Comparison of ENCODE assay signal across 8 mouse cellular contexts in genomic region chr6:134566818-134567485, GRCm38 (mm10). TPM values are rescaled to one million over a fixed set of nuclear protein-coding genes. Genes with fewer than 3 reads are reported as not detected.
A peak's percentile ranks its signal among the peaks of the same experiment; 100 is the strongest.
DNase-seq lines count a peak whose midpoint lies in the region; ATAC-seq and TF ChIP-seq lines count a peak whose summit lies in the region.

Gene Lrp6, minus strand, starts transcription at chr6:134566965.

- no peak for TF ChIP-seq EP300 in ES-Bruce4 (IDR thresholded peaks at IDR 0.05; ENCODE audit: insufficient read depth, low read depth, low read length)
- no peak for TF ChIP-seq EP300 in liver, postnatal 0 days (IDR thresholded peaks at IDR 0.05; ENCODE audit: low read depth)

- peak within 1 kb of the TSS; percentile 100 for H3K9ac ChIP-seq in ES-Bruce4 (ENCODE audit: low read depth, poor library complexity, severe bottlenecking)
- peak within 1 kb of the TSS; percentile 98 for H3K9ac ChIP-seq in forebrain, embryonic 15.5 days (replicated peaks)
- peak within 1 kb of the TSS; percentile 97 for H3K9ac ChIP-seq in liver, postnatal 0 days (replicated peaks)
- peak within 1 kb of the TSS; percentile 98 for H3K9ac ChIP-seq in neural tube, embryonic 13.5 days

- H3K4me2 ChIP-seq in forebrain, embryonic 15.5 days (replicated peaks): peak within 1 kb of the TSS; percentile 62
- peak within 1 kb of the TSS; percentile 89 for H3K4me2 ChIP-seq in liver, postnatal 0 days (ENCODE audit: low read depth, low read length)
- peak within 1 kb of the TSS; percentile 87 for H3K4me2 ChIP-seq in neural tube, embryonic 13.5 days

- ATAC-seq in forebrain, embryonic 15.5 days (replicated peaks): peak; percentile 95
- peak; percentile 91 for ATAC-seq in liver, postnatal 0 days
- ATAC-seq in neural tube, embryonic 13.5 days (ENCODE audit: low read depth): peak; percentile 95

- no peaks in the 10 kb centered on the region for H3K36me3 ChIP-seq in ES-Bruce4 (ENCODE audit: control insufficient read depth, insufficient read depth, low read length, poor library complexity, severe bottlenecking)
- H3K36me3 ChIP-seq in forebrain, embryonic 15.5 days: no peaks in the 10 kb centered on the region
- H3K36me3 ChIP-seq in liver, postnatal 0 days (replicated peaks; ENCODE audit: insufficient read depth, low read length): no peaks in the 10 kb centered on the region
- no peaks in the 10 kb centered on the region for H3K36me3 ChIP-seq in neural tube, embryonic 13.5 days

- H3K4me3 ChIP-seq in ES-Bruce4 (ENCODE audit: low read depth, low read length): peak within 1 kb of the TSS; percentile 91
- peak within 1 kb of the TSS; percentile 98 for H3K4me3 ChIP-seq in forebrain, embryonic 15.5 days
- peak within 1 kb of the TSS; percentile 88 for H3K4me3 ChIP-seq in liver, postnatal 0 days (ENCODE audit: low read depth, low read length)
- H3K4me3 ChIP-seq in neural tube, embryonic 13.5 days: peak within 1 kb of the TSS; percentile 96

- H3K27ac ChIP-seq in ES-Bruce4 (ENCODE audit: insufficient read depth, low read length): no peak within 1 kb of the TSS; the same call in 1 of the 2 replicates
- H3K27ac ChIP-seq in forebrain, embryonic 15.5 days (replicated peaks): peak within 1 kb of the TSS; percentile 100
- H3K27ac ChIP-seq in liver, postnatal 0 days (ENCODE audit: low read depth): peak within 1 kb of the TSS; percentile 94
- H3K27ac ChIP-seq in neural tube, embryonic 13.5 days (replicated peaks): peak within 1 kb of the TSS; percentile 100

- no peaks in the 10 kb centered on the region for H3K9me3 ChIP-seq in ES-Bruce4 (replicated peaks; ENCODE audit: control insufficient read depth, insufficient read depth, low read length, poor library complexity, severe bottlenecking)
- no peaks in the 10 kb centered on the region for H3K9me3 ChIP-seq in forebrain, embryonic 15.5 days
- H3K9me3 ChIP-seq in liver, postnatal 0 days (ENCODE audit: low read length): no peaks in the 10 kb centered on the region
- H3K9me3 ChIP-seq in neural tube, embryonic 13.5 days: no peaks in the 10 kb centered on the region

- no peak for TF ChIP-seq CTCF in ES-Bruce4 (IDR thresholded peaks at IDR 0.05; ENCODE audit: low read depth, low read length)
- no peak for TF ChIP-seq CTCF in liver, postnatal 0 days (IDR thresholded peaks at IDR 0.05; ENCODE audit: low read depth)

- H3K4me1 ChIP-seq in ES-Bruce4 (ENCODE audit: control insufficient read depth, insufficient read depth, low read length): no peaks in the 10 kb centered on the region
- H3K4me1 ChIP-seq in forebrain, embryonic 15.5 days: peaks cover 18% of the 10 kb centered on the region
- peaks cover 5% of the 10 kb centered on the region for H3K4me1 ChIP-seq in liver, postnatal 0 days (ENCODE audit: insufficient read depth)
- H3K4me1 ChIP-seq in neural tube, embryonic 13.5 days (replicated peaks): peaks cover 37% of the 10 kb centered on the region

- DNase-seq in c-Kit-positive CD71-positive TER-119-positive erythroid progenitor cells, embryonic 14.5 days (ENCODE audit: low spot score): peak; percentile 69
- DNase-seq in heart, postnatal 14 days: peak; percentile 90 to 91
- DNase-seq in layer of hippocampus, adult 11-12 months (ENCODE audit: low spot score): peak; percentile 77
- peak; percentile 88 for DNase-seq in liver, postnatal 0 days
- DNase-seq in telencephalon, adult 2 months (ENCODE audit: low read depth, low spot score): peak; percentile 45

- under 1% methylated on average over 73 of the region's 99 CpGs for WGBS in forebrain, embryonic 15.5 days
- WGBS in liver, postnatal 0 days (ENCODE audit: insufficient replicate concordance): 2% methylated on average over 71 of the region's 99 CpGs
- WGBS in neural tube, embryonic 13.5 days: under 1% methylated on average over 82 of the region's 99 CpGs

- intact Hi-C loops in heart, postnatal 14 days (cut with DNase I): loop anchor here (2.0 to 10.0 kb wide), 3 partner anchors 40 to 92 kb away; no protein-coding TSS in a partner anchor

- no peaks in the 10 kb centered on the region for H3K27me3 ChIP-seq in ES-Bruce4 (ENCODE audit: control insufficient read depth, insufficient read depth, low read length, poor library complexity, severe bottlenecking)
- no peaks in the 10 kb centered on the region for H3K27me3 ChIP-seq in forebrain, embryonic 15.5 days
- no peaks in the 10 kb centered on the region for H3K27me3 ChIP-seq in liver, postnatal 0 days (ENCODE audit: insufficient read depth, low read length)
- no peaks in the 10 kb centered on the region for H3K27me3 ChIP-seq in neural tube, embryonic 13.5 days

- TF ChIP-seq POLR2A in ES-Bruce4 (IDR thresholded peaks at IDR 0.05; ENCODE audit: insufficient read depth, low read length): peak; percentile 40

RNA-seq across cellular contexts. Expression of gene Lrp6, which starts in this region (rescaled TPM):
- polyA plus RNA-seq in ES-Bruce4 (2011; ENCODE audit: insufficient read depth, insufficient read length, low read depth, missing spikeins): 46.3 and 53.8 TPM in 2 replicates
- 20.4 and 23.2 TPM in 2 replicates for polyA plus RNA-seq in forebrain, embryonic 15.5 days (2015; fragmentation: Nextera tagmentation; extraction: Ambion mirVana)
- 10 to 100 TPM; 56.1 to 62.8 TPM for total RNA-seq in heart, postnatal 14 days (2021)
- 10.1 and 10.7 TPM in 2 replicates for polyA plus RNA-seq in liver, postnatal 0 days (2015; fragmentation: Nextera tagmentation; extraction: Ambion mirVana)
- polyA plus RNA-seq in neural tube, embryonic 13.5 days (2015; fragmentation: Nextera tagmentation; extraction: Ambion mirVana): 20.8 and 24.5 TPM in 2 replicates
